Mouse (Mus musculus) lung, postnatal 0 days (tissue): ENCODE measurements around the gene Gng7.

ENCODE experiments used
- CTCF ChIP-seq: IDR thresholded peaks from 2 replicates; pipeline ENCODE4 v1.5.1; 2016; ENCODE audit warnings: antibody characterized with exemption, mild to moderate bottlenecking
- EP300 ChIP-seq: IDR thresholded peaks from 2 replicates; pipeline ENCODE4 v1.6.1; 2016; ENCODE audit warnings: antibody characterized with exemption, mild to moderate bottlenecking, control low read depth

GRCm38 (mm10) chr10:80986754-80987153, 28.0 kb downstream of the Gng7 start:
- TF ChIP-seq CTCF (no peak), EP300 (no peak)
